Mouse (Mus musculus): ENCODE data around the gene Rbfox3. TPM values are rescaled to one million over a fixed set of nuclear protein-coding genes. Genes with fewer than 3 reads are reported as not detected.

Rbfox3 gene
- polyA plus RNA-seq, 1 experiment from 2014 or later = 1.2 TPM

DNA sequence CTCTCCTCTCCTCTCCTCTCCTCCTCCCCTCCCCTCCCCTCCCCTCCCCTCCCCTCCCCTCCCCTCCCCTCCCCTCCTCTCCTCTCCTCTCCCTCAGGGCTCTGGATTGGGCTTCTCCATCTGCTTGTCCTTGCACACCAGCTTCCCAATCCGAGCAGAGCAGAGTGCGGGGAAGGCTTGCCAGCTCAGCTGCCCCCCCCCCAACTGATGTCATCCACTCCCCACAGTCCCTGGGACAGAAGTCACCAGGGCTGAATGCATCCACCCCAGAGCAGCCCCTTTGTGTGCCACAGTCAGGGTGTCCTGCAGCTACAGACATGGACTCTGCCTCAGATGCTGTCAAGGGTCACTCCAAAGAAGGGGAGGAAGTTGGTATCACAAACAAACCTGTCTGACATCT lies 4.5 kb upstream of the Rbfox3 start:
- Histone ChIP-seq H3K9ac (ENCODE audit: low read depth, low read length) (no peak overlapping the region), H3K4me1 (replicated peaks; ENCODE audit: control insufficient read depth, insufficient read depth, low read length) (no peaks in the 10 kb centered on the region), H3K9me3 (ENCODE audit: control insufficient read depth) (no peaks in the 10 kb centered on the region), H3K36me3 (ENCODE audit: control insufficient read depth, insufficient read depth) (no peaks in the 10 kb centered on the region), H3K4me2 (replicated peaks; ENCODE audit: low read depth) (no peak overlapping the region), H3K4me3 (ENCODE audit: low read depth, low read length) (no peak overlapping the region), H3K27me3 (replicated peaks; ENCODE audit: control insufficient read depth, insufficient read depth, low read length) (peaks cover 7% of the 10 kb centered on the region; the same call in 1 of the 2 replicates), H3K27ac (ENCODE audit: low read depth, low read length) (no peak overlapping the region)
- WGBS = 67% methylated on average over 2 of the region's 2 CpGs
- no peak for ATAC-seq
- TF ChIP-seq CTCF (IDR thresholded peaks at IDR 0.05; ENCODE audit: low read depth) = no peak

DNA sequence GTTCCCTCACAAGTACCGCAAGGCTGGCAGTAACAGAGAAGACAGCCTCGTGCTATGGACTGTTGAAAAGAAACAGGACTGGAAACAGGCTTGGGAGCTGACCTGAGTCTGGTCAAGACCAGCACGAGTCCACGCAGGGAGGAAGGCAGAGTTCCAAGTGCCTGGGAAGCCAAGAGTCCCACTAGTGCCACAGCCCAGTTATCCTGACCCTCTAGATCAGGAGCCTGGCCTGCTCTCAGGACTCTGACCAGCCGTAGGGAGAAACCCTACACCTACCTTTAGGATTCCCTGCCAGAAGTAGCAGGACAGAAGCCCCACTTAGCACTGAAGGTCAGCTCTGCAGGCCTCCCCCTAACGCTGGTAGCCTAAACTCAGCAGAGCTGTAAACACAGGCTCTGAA lies 1.3 kb upstream of the Rbfox3 start:
- ATAC-seq = no peak
- no peak overlapping the region for H3K9ac ChIP-seq (ENCODE audit: low read depth, low read length)
- H3K4me1 ChIP-seq (replicated peaks; ENCODE audit: control insufficient read depth, insufficient read depth, low read length) = no peaks in the 10 kb centered on the region
- H3K36me3 ChIP-seq (ENCODE audit: control insufficient read depth, insufficient read depth) = no peaks in the 10 kb centered on the region
- no peaks in the 10 kb centered on the region for H3K9me3 ChIP-seq (ENCODE audit: control insufficient read depth)
- H3K27me3 ChIP-seq (replicated peaks; ENCODE audit: control insufficient read depth, insufficient read depth, low read length) = peaks cover 38% of the 10 kb centered on the region
- no peak for TF ChIP-seq CTCF (IDR thresholded peaks at IDR 0.05; ENCODE audit: low read depth)
- WGBS = 49% methylated on average over 6 of the region's 6 CpGs
- H3K27ac ChIP-seq (ENCODE audit: low read depth, low read length) = no peak overlapping the region
- H3K4me2 ChIP-seq (replicated peaks; ENCODE audit: low read depth) = no peak overlapping the region
- no peak overlapping the region for H3K4me3 ChIP-seq (ENCODE audit: low read depth, low read length)

DNA sequence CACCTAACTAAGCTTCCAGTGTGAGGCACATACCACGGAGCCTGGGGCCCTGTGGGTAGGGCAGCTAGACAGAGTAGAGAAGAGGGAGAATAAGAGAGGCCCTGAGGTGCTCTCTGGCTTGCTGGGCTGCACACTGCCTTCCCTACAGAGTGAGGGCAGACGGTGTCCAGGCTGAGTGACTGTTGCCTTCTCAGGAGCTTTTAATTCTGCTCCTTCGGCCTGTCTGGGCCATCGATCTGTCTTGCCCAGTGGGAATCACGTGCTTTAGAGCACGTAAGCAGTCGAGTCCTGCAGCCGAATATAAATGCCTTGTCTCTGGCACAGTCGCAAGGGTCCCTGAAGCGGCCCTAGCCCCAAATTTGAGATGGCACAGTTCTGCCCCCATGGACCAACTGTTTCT lies 641 bp downstream of the Rbfox3 start:
- no peak for ATAC-seq
- H3K4me2 ChIP-seq (replicated peaks; ENCODE audit: low read depth) = no peak overlapping the region
- no peak overlapping the region for H3K4me3 ChIP-seq (ENCODE audit: low read depth, low read length)
- 80% methylated on average over 10 of the region's 10 CpGs for WGBS
- H3K36me3 ChIP-seq (ENCODE audit: control insufficient read depth, insufficient read depth) = no peaks in the 10 kb centered on the region
- H3K4me1 ChIP-seq (replicated peaks; ENCODE audit: control insufficient read depth, insufficient read depth, low read length) = no peaks in the 10 kb centered on the region
- H3K27me3 ChIP-seq (replicated peaks; ENCODE audit: control insufficient read depth, insufficient read depth, low read length) = peaks cover 57% of the 10 kb centered on the region
- no peaks in the 10 kb centered on the region for H3K9me3 ChIP-seq (ENCODE audit: control insufficient read depth)
- no peak overlapping the region for H3K9ac ChIP-seq (ENCODE audit: low read depth, low read length)
- H3K27ac ChIP-seq (ENCODE audit: low read depth, low read length) = no peak overlapping the region
- TF ChIP-seq CTCF (IDR thresholded peaks at IDR 0.05; ENCODE audit: low read depth) = no peak

DNA sequence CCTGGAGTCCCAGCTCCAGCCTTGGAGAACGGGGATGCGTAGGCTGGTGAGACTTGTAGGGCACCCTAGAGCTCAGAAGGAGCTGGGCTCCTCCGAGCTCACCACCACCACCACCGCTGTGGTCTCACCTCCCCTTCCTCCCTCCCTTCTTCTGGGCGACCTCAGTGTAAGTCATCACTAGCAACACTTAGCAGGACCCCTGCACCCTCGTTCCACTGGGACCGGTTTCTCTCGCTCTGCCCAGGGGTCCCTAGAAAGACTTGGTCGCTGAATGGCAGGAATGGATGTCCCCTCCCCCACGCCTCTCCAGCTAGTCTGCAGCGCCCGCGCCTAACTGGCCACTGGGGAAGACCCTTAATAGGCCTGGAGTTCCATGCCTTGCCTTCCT lies 1.6 kb downstream of the Rbfox3 start:
- TF ChIP-seq CTCF (IDR thresholded peaks at IDR 0.05; ENCODE audit: low read depth) = no peak
- Histone ChIP-seq H3K36me3 (ENCODE audit: control insufficient read depth, insufficient read depth) (no peaks in the 10 kb centered on the region), H3K4me1 (replicated peaks; ENCODE audit: control insufficient read depth, insufficient read depth, low read length) (no peaks in the 10 kb centered on the region), H3K4me3 (ENCODE audit: low read depth, low read length) (no peak overlapping the region), H3K9me3 (ENCODE audit: control insufficient read depth) (no peaks in the 10 kb centered on the region), H3K27me3 (replicated peaks; ENCODE audit: control insufficient read depth, insufficient read depth, low read length) (peaks cover 63% of the 10 kb centered on the region), H3K27ac (ENCODE audit: low read depth, low read length) (no peak overlapping the region), H3K9ac (ENCODE audit: low read depth, low read length) (no peak overlapping the region), H3K4me2 (replicated peaks; ENCODE audit: low read depth) (peak overlapping the region; percentile 58; the same call in 1 of the 2 replicates)
- WGBS = 2% methylated on average over 13 of the region's 13 CpGs
- ATAC-seq = no peak

DNA sequence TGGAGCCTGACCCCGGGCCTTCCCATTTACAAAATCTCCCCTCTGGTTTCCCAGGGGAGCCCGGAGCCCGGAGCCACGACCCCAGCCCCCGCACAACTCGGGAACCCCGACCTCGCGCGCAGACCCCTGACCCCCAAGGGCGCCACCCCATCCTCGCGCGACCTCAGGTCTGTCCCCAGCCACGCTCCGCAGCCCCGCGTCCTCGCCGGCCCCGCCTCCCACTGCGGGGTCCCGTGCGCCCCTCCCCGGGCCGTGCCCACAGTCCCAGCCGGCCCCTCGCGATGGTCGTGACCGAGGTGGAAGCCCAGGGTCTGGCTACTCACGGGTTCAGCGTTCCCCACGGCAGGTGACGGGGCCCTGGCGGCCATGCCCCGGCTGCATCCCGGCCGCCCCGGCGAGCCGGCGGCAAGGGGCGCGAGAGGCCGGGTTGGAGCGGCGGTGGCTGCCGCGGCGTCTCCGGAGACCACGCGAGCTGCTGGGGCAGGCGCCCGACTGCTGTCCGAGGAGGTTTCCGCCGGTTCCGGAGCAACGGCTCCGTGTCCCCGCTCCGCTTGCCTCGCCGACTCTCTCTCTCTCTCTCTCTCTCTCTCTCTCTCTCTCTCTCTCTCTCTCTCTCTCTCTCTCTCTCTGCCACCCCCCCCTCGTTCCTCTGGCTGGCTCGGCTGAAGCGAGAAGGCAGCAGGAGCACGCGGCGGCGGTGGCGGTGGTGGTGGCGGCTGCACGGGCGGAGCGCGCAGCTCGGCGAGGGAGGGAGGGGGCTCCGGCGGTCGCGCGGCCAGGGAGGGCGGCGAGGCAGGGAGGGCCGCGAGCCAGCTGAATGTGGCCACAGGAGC lies 2.2 kb downstream of the Rbfox3 start:
- H3K27ac ChIP-seq (ENCODE audit: low read depth, low read length) = no peak overlapping the region
- H3K9me3 ChIP-seq (ENCODE audit: control insufficient read depth) = no peaks in the 10 kb centered on the region
- H3K9ac ChIP-seq (ENCODE audit: low read depth, low read length) = no peak overlapping the region
- H3K4me3 ChIP-seq (ENCODE audit: low read depth, low read length) = peak overlapping the region; percentile 32
- H3K4me1 ChIP-seq (replicated peaks; ENCODE audit: control insufficient read depth, insufficient read depth, low read length) = no peaks in the 10 kb centered on the region
- no peak for ATAC-seq
- H3K36me3 ChIP-seq (ENCODE audit: control insufficient read depth, insufficient read depth) = no peaks in the 10 kb centered on the region
- under 1% methylated on average over 76 of the region's 90 CpGs for WGBS
- no peak for TF ChIP-seq CTCF (IDR thresholded peaks at IDR 0.05; ENCODE audit: low read depth)
- H3K27me3 ChIP-seq (replicated peaks; ENCODE audit: control insufficient read depth, insufficient read depth, low read length) = peaks cover 63% of the 10 kb centered on the region
- peak overlapping the region; percentile 58 for H3K4me2 ChIP-seq (replicated peaks; ENCODE audit: low read depth)

DNA sequence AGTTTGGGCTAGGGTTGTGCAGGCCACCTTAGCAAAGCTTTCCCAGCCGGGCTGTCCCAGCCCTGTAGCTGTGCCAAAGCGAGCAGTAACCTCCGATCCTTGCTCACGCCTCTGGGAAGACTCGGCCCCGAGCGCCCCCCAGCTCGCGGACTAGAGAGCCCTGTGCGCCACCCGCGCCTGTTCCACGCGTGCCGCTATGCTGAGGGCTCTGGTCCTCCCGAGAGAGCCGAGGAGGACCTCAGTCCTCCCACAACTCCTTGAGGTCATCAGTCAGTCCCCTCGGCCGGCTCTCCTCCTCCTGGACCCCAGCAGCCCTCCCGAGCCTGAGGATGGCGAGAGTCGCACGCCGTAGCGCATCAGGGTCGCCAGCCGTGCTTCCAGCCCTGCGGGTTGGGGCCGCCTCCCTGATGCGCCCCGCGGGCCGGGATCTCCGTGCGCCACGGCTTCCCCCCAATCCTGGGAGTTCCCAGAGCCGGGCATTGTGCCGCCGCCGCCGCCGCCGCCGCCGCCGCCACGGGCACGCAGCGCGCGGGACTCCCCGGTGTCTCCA lies 2.9 kb downstream of the Rbfox3 start:
- Histone ChIP-seq H3K4me3 (ENCODE audit: low read depth, low read length) (peak overlapping the region; percentile 32), H3K27me3 (replicated peaks; ENCODE audit: control insufficient read depth, insufficient read depth, low read length) (peaks cover 63% of the 10 kb centered on the region), H3K4me1 (replicated peaks; ENCODE audit: control insufficient read depth, insufficient read depth, low read length) (no peaks in the 10 kb centered on the region), H3K9ac (ENCODE audit: low read depth, low read length) (no peak overlapping the region), H3K4me2 (replicated peaks; ENCODE audit: low read depth) (peak overlapping the region; percentile 58), H3K36me3 (ENCODE audit: control insufficient read depth, insufficient read depth) (no peaks in the 10 kb centered on the region), H3K27ac (ENCODE audit: low read depth, low read length) (no peak overlapping the region), H3K9me3 (ENCODE audit: control insufficient read depth) (no peaks in the 10 kb centered on the region)
- no peak for ATAC-seq
- TF ChIP-seq CTCF (IDR thresholded peaks at IDR 0.05; ENCODE audit: low read depth) = no peak
- under 1% methylated on average over 43 of the region's 52 CpGs for WGBS

All from intestine, postnatal 0 days (tissue).